Mouse (Mus musculus) midbrain, embryonic 16.5 days (tissue): ENCODE measurements around the gene Olfr247. TPM values are rescaled to one million over a fixed set of nuclear protein-coding genes. Genes with fewer than 3 reads are reported as not detected.
"Not testable (repeated sequence)": the region's sequence is repeated elsewhere in the genome, so short reads cannot be mapped to it uniquely, and the experiment has no call there.

Experiments used
- ATAC-seq: fragments of 200-750 bp; cut with Nextera tagmentation; 2 replicates; pipeline ENCODE4 v1.8.0; 2017; ENCODE audit warnings: moderate TSS enrichment
- H3K27ac ChIP-seq: fragments of 300-500 bp; sonication (generic); 2 replicates; pipeline ENCODE4 v1.5.1; 2014; ENCODE audit warnings: mild to moderate bottlenecking, low read length, mixed read lengths
- H3K27me3 ChIP-seq: fragments of 300-500 bp; sonication (generic); 2 replicates; pipeline ENCODE4 v1.6.1; 2014; ENCODE audit warnings: low read depth, low read length, mixed read lengths; ENCODE audit not compliant: control insufficient read depth, insufficient read depth
- H3K36me3 ChIP-seq: fragments of 300-500 bp; sonication (generic); 2 replicates; pipeline ENCODE4 v1.6.1; 2014; ENCODE audit warnings: mild to moderate bottlenecking, low read length, moderate library complexity, mixed read lengths; ENCODE audit not compliant: control insufficient read depth, insufficient read depth
- H3K4me1 ChIP-seq: fragments of 300-500 bp; sonication (generic); 2 replicates; pipeline ENCODE4 v1.6.1; 2014; ENCODE audit warnings: mild to moderate bottlenecking, low read length, mixed read lengths; ENCODE audit not compliant: control insufficient read depth, insufficient read depth
- H3K4me2 ChIP-seq: fragments of 300-500 bp; sonication (generic); 2 replicates; pipeline ENCODE4 v1.6.1; 2014; ENCODE audit warnings: mild to moderate bottlenecking, low read length, mixed read lengths
- H3K4me3 ChIP-seq: fragments of 300-500 bp; sonication (generic); 2 replicates; pipeline ENCODE4 v1.5.1; 2014; ENCODE audit warnings: low read depth, mild to moderate bottlenecking, low read length, moderate library complexity, mixed read lengths
- H3K9ac ChIP-seq: fragments of 300-500 bp; sonication (generic); 2 replicates; pipeline ENCODE4 v1.6.1; 2014; ENCODE audit warnings: low read depth, low read length, mixed read lengths
- H3K9me3 ChIP-seq: fragments of 300-500 bp; sonication (generic); replicated peaks from 2 replicates; pipeline ENCODE4 v1.6.1; 2014; ENCODE audit warnings: mild to moderate bottlenecking, low read length, mixed read lengths; ENCODE audit not compliant: control insufficient read depth, poor library complexity, severe bottlenecking
- WGBS: fragments of 180-500 bp; shearing (Covaris S2); extraction: QIAGEN DNeasy Blood & Tissue Kit; methylation state at CpG from one replicate; pipeline ENCODE4 v1.1.7; 2014; 5-methylcytosine and 5-hydroxymethylcytosine counted together
- polyA plus RNA-seq: library from polyadenylated mRNA; unstranded; fragments of >200 nt; fragmentation: Nextera tagmentation; extraction: Ambion mirVana; gene quantifications from 2 replicates; pipeline ENCODE4 v1.2.1, GENCODE M21; 2015

The Olfr247 gene
- not detected in 2 replicates for polyA plus RNA-seq

- WGBS = no CpG with 5 or more reads among the region's 2 CpGs
- not testable (repeated sequence) for H3K9me3 ChIP-seq, H3K4me3 ChIP-seq, H3K27me3 ChIP-seq, H3K4me2 ChIP-seq, ATAC-seq, H3K4me1 ChIP-seq, H3K27ac ChIP-seq, H3K9ac ChIP-seq, H3K36me3 ChIP-seq
These were observed at the start of gene Olfr247 for GRCm38 (mm10) chr10:129976040-129976439. Gene Olfr247 (minus strand): TSS chr10:129976140.

GRCm38 (mm10) chr10:130012321-130012720 lies 36.4 kb upstream of the Olfr247 start, which contains the start of gene Olfr820:
Gene Olfr820 (plus strand): TSS chr10:130012621.
- no peak for ATAC-seq
- Histone ChIP-seq H3K36me3 (no peaks in the 10 kb centered on the region), H3K9ac (no peak within 1 kb of the TSS), H3K4me2 (no peak within 1 kb of the TSS), H3K4me1 (no peaks in the 10 kb centered on the region), H3K4me3 (no peak within 1 kb of the TSS), H3K27me3 (no peaks in the 10 kb centered on the region), H3K27ac (no peak within 1 kb of the TSS), H3K9me3 (no peaks in the 10 kb centered on the region)

GRCm38 (mm10) chr10:130005366-130005765 lies 29.4 kb upstream of the Olfr247 start:
- not testable (repeated sequence) for ATAC-seq, H3K4me1 ChIP-seq
- 83% methylated on average over 4 of the region's 4 CpGs for WGBS

GRCm38 (mm10) chr10:130004104-130004503 lies 28.2 kb upstream of the Olfr247 start:
- H3K36me3 ChIP-seq, H3K9ac ChIP-seq, H3K4me1 ChIP-seq, H3K9me3 ChIP-seq, H3K27me3 ChIP-seq, H3K4me3 ChIP-seq, H3K4me2 ChIP-seq, ATAC-seq, H3K27ac ChIP-seq: not testable (repeated sequence)
- 83% methylated on average over 4 of the region's 4 CpGs for WGBS

More at GRCm38 (mm10) chr10:130005366-130005765, 29.4 kb upstream of the Olfr247 start:
- not testable (repeated sequence) for H3K4me2 ChIP-seq, H3K27ac ChIP-seq, H3K36me3 ChIP-seq, H3K9me3 ChIP-seq, H3K27me3 ChIP-seq, H3K9ac ChIP-seq, H3K4me3 ChIP-seq

- H3K36me3 ChIP-seq, H3K9me3 ChIP-seq, H3K4me1 ChIP-seq, H3K4me2 ChIP-seq, H3K27ac ChIP-seq, H3K9ac ChIP-seq, H3K4me3 ChIP-seq, H3K27me3 ChIP-seq, ATAC-seq: not testable (repeated sequence)
- no CpG with 5 or more reads among the region's 1 CpGs for WGBS
These were observed 9.0 kb upstream of the Olfr247 start, which contains the start of gene Gm10310 for GRCm38 (mm10) chr10:129984962-129985361. Gene Gm10310 (minus strand): TSS chr10:129985062.

GRCm38 (mm10) chr10:129981867-129982266 lies 5.9 kb upstream of the Olfr247 start:
- not testable (repeated sequence) for H3K9ac ChIP-seq, H3K4me1 ChIP-seq, H3K4me2 ChIP-seq, H3K27ac ChIP-seq, H3K27me3 ChIP-seq, H3K36me3 ChIP-seq, H3K9me3 ChIP-seq, ATAC-seq, H3K4me3 ChIP-seq
- no CpG with 5 or more reads among the region's 3 CpGs for WGBS

- not testable (repeated sequence) for H3K4me1 ChIP-seq, H3K27me3 ChIP-seq, H3K9me3 ChIP-seq, H3K27ac ChIP-seq, H3K4me2 ChIP-seq, H3K4me3 ChIP-seq, H3K9ac ChIP-seq, ATAC-seq, H3K36me3 ChIP-seq
- no CpG with 5 or more reads among the region's 3 CpGs for WGBS
These were observed 2.9 kb downstream of the Olfr247 start for GRCm38 (mm10) chr10:129972994-129973393.

- not testable (repeated sequence) for H3K36me3 ChIP-seq, H3K27me3 ChIP-seq, H3K4me2 ChIP-seq, H3K4me1 ChIP-seq, H3K9ac ChIP-seq, ATAC-seq, H3K9me3 ChIP-seq, H3K27ac ChIP-seq, H3K4me3 ChIP-seq
- 90% methylated on average over 2 of the region's 2 CpGs for WGBS
These were observed 8.8 kb downstream of the Olfr247 start, which contains the start of gene Olfr819 for GRCm38 (mm10) chr10:129967166-129967565. Gene Olfr819 (minus strand): TSS chr10:129967266.

- H3K4me3 ChIP-seq, ATAC-seq: not testable (repeated sequence)
These were observed 9.7 kb downstream of the Olfr247 start for GRCm38 (mm10) chr10:129966232-129966631.

More at GRCm38 (mm10) chr10:129966232-129966631, 9.7 kb downstream of the Olfr247 start:
- H3K36me3 ChIP-seq, H3K4me1 ChIP-seq, H3K27me3 ChIP-seq, H3K9ac ChIP-seq, H3K27ac ChIP-seq, H3K9me3 ChIP-seq, H3K4me2 ChIP-seq: not testable (repeated sequence)
- WGBS = 100% methylated on average over 2 of the region's 3 CpGs
